Mouse (Mus musculus) liver, embryonic 15.5 days (tissue): Measurements from ENCODE around the gene Ccnq. TPM values are rescaled to one million over a fixed set of nuclear protein-coding genes. Genes with fewer than 3 reads are reported as not detected.

Experiments
- ATAC-seq: fragments of 200-750 bp; cut with Nextera tagmentation; 2 replicates; pipeline ENCODE4 v1.8.0; 2017; ENCODE audit warnings: moderate number of reproducible peaks, mild to moderate bottlenecking, moderate library complexity; ENCODE audit not compliant: insufficient read depth
- H3K27ac ChIP-seq: fragments of 300-500 bp; sonication (generic); replicated peaks from 2 replicates; pipeline ENCODE4 v1.5.1; 2015; ENCODE audit warnings: mild to moderate bottlenecking, inconsistent platforms
- H3K27me3 ChIP-seq: fragments of 300-500 bp; sonication (generic); 2 replicates; pipeline ENCODE4 v1.6.1; 2015; ENCODE audit warnings: mild to moderate bottlenecking, inconsistent platforms
- H3K36me3 ChIP-seq: fragments of 300-500 bp; sonication (generic); replicated peaks from 2 replicates; pipeline ENCODE4 v1.6.1; 2015; ENCODE audit warnings: moderate library complexity, mild to moderate bottlenecking, inconsistent platforms
- H3K4me1 ChIP-seq: fragments of 300-500 bp; sonication (generic); replicated peaks from 2 replicates; pipeline ENCODE4 v1.6.1; 2015; ENCODE audit warnings: inconsistent platforms
- H3K4me2 ChIP-seq: fragments of 300-500 bp; sonication (generic); 2 replicates; pipeline ENCODE4 v1.6.1; 2015; ENCODE audit warnings: moderate library complexity, mild to moderate bottlenecking, inconsistent platforms
- H3K4me3 ChIP-seq: fragments of 300-500 bp; sonication (generic); replicated peaks from 2 replicates; pipeline ENCODE4 v1.5.1; 2015; ENCODE audit warnings: mild to moderate bottlenecking, inconsistent platforms
- H3K9ac ChIP-seq: fragments of 300-500 bp; sonication (generic); 2 replicates; pipeline ENCODE4 v1.6.1; 2015; ENCODE audit warnings: moderate library complexity, mild to moderate bottlenecking, inconsistent platforms
- H3K9me3 ChIP-seq: fragments of 300-500 bp; sonication (generic); replicated peaks from 2 replicates; pipeline ENCODE4 v1.6.1; 2016; ENCODE audit warnings: inconsistent platforms
- WGBS: fragments of 180-500 bp; shearing (Covaris S2); methylation state at CpG from one replicate; pipeline ENCODE4 v1.1.7; 2015; ENCODE audit warnings: mixed read lengths; ENCODE audit not compliant: insufficient replicate concordance; 5-methylcytosine and 5-hydroxymethylcytosine counted together
- polyA plus RNA-seq: library from polyadenylated mRNA; unstranded; fragments of >200 nt; fragmentation: Nextera tagmentation; extraction: Ambion mirVana; gene quantifications from 2 replicates; pipeline ENCODE4 v1.2.1, GENCODE M21; 2015

Ccnq gene
- polyA plus RNA-seq, 1 experiment from 2014 or later = 16.5 TPM

- Histone ChIP-seq H3K9me3 (no peaks in the 10 kb centered on the region), H3K27me3 (no peaks in the 10 kb centered on the region), H3K4me1 (peaks cover 7% of the 10 kb centered on the region), H3K9ac (no peak overlapping the region), H3K27ac (no peak overlapping the region), H3K4me2 (peak overlapping the region; percentile 20; the same call in 1 of the 2 replicates), H3K36me3 (no peaks in the 10 kb centered on the region), H3K4me3 (no peak overlapping the region)
- peak; percentile 37; the same call in 1 of the 2 replicates for ATAC-seq
- WGBS = 46% methylated on average over 6 of the region's 6 CpGs
These were observed 18.9 kb downstream of the Ccnq start for GRCm38 (mm10) chr11:78732619-78733018.

DNA sequence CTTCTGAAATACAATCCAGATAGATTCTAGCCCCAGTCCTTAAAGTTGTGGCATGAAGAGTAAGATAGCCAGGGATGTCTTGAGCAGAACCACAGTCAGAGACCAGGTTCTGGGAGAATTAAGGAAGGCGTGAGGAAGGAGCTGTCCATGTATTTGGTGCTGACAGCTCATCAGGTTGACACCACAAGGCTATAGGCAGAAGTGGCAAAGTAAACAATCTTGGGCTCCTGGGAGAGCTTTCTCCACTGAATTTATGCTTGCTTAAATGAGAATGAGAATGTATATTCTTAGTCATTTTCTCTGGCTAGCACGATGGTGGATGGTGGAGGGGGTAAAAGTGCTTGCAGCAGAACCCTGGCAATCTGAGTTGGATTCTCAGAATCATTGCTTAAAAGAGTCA lies 20.6 kb downstream of the Ccnq start:
- no peaks in the 10 kb centered on the region for H3K27me3 ChIP-seq
- WGBS = 19% methylated on average over 2 of the region's 2 CpGs
- no peak overlapping the region for H3K4me2 ChIP-seq
- H3K36me3 ChIP-seq = no peaks in the 10 kb centered on the region
- H3K9ac ChIP-seq = no peak overlapping the region
- H3K4me1 ChIP-seq = peaks cover 7% of the 10 kb centered on the region
- H3K4me3 ChIP-seq = no peak overlapping the region
- no peak for ATAC-seq
- H3K27ac ChIP-seq = no peak overlapping the region
- no peaks in the 10 kb centered on the region for H3K9me3 ChIP-seq

DNA sequence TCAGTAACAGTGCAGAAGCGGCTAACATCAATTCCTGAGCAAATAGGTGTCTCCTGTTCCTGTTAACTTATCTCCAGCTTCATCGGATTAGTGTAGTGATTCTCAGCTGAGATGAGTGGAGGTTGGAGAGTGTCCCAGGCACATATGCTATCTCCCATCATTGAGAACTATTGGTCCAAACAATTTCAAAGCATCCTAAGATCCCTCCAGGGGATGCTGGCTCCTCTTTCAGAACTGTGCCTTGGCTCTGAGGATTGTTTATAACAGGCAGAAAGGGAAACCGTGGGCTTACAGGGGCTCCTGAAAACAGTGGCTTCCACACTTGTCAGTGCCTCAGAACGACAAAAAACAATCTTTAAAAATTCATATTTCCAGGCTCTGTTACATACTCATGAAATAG lies 23.5 kb downstream of the Ccnq start:
- no peak overlapping the region for H3K4me3 ChIP-seq
- no peak overlapping the region for H3K27ac ChIP-seq
- ATAC-seq = no peak
- no peaks in the 10 kb centered on the region for H3K27me3 ChIP-seq
- whole genome bisulfite sequencing = 50% methylated on average over 4 of the region's 4 CpGs
- H3K9ac ChIP-seq = no peak overlapping the region
- no peak overlapping the region for H3K4me2 ChIP-seq
- no peaks in the 10 kb centered on the region for H3K36me3 ChIP-seq
- H3K4me1 ChIP-seq = peaks cover 7% of the 10 kb centered on the region
- no peaks in the 10 kb centered on the region for H3K9me3 ChIP-seq

- Histone ChIP-seq H3K9ac (no peak overlapping the region), H3K9me3 (no peaks in the 10 kb centered on the region), H3K27me3 (no peaks in the 10 kb centered on the region), H3K4me1 (no peaks in the 10 kb centered on the region), H3K36me3 (no peaks in the 10 kb centered on the region), H3K4me3 (no peak overlapping the region), H3K4me2 (no peak overlapping the region), H3K27ac (no peak overlapping the region)
- no peak for ATAC-seq
- WGBS = 45% methylated on average over 3 of the region's 3 CpGs
These were observed 25.2 kb downstream of the Ccnq start for GRCm38 (mm10) chr11:78726366-78726765.

DNA sequence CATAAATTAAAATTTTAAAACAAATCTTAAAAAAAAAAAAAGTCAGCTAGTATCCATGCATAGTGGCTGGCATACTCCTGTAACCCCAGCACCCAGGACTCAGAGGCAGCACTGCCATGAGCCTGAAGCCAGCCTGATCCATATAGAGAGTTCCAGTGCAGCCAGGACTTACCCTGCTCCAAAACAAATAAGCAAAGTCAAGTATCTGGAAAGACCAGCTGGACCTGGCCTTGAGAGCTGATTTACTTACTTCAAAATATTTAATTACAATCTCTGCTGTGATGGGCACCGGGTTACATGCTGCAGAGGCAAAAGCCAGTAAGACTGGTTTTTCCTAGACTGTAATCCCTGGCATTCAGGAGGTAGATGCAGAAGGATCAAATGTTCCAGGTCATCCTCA lies 26.7 kb downstream of the Ccnq start:
- Histone ChIP-seq H3K27me3 (no peaks in the 10 kb centered on the region), H3K9me3 (no peaks in the 10 kb centered on the region), H3K4me1 (no peaks in the 10 kb centered on the region), H3K4me2 (no peak overlapping the region), H3K4me3 (no peak overlapping the region), H3K9ac (no peak overlapping the region), H3K27ac (no peak overlapping the region), H3K36me3 (no peaks in the 10 kb centered on the region)
- 56% methylated on average over 1 of the region's 1 CpGs for WGBS
- ATAC-seq = no peak

DNA sequence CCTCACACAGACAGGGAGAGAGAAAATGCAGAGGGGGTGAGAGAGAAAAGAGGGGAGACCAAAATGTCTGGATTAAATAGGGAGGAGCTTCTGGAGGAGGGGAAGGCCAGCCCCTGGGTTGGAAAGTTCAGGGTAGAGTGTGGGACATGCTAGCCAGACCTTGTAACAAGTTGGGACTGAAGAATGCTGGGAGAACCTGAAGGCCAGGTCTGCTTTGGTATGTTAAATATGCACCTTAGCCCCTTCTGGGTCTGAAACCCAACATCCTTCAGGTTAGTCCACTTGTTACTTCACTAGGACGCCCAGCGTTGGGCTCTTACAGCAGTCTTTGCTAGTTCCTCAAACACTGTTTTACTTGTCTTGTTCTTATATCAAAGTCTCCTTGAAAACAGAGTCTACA lies 30.1 kb downstream of the Ccnq start:
- Histone ChIP-seq H3K9ac (no peak overlapping the region), H3K36me3 (no peaks in the 10 kb centered on the region), H3K4me3 (no peak overlapping the region), H3K4me2 (no peak overlapping the region), H3K27ac (no peak overlapping the region), H3K4me1 (no peaks in the 10 kb centered on the region), H3K27me3 (no peaks in the 10 kb centered on the region), H3K9me3 (no peaks in the 10 kb centered on the region)
- WGBS = 53% methylated on average over 2 of the region's 2 CpGs
- no peak for ATAC-seq

DNA sequence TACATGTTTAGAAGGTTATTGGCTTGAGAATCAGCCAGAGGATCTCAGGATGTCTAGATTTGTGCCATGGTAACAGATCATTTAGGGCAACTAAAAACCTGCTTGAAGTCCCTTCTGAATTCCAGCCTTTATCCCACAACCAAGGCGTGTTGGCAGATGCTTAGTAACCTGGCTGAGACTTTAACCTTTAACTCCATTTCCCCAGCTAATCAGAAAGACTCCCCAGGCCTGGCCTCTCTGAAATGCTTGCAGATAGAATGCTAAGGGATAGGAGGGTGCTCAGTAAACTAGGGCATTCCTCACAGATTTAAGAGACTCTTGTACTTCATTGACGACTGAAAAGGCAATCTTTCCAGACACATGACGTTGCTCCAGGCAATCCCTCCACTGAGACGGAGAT lies 33.9 kb downstream of the Ccnq start:
- no peak for ATAC-seq
- 57% methylated on average over 4 of the region's 4 CpGs for WGBS
- no peaks in the 10 kb centered on the region; the same call in 1 of the 2 replicates for H3K27me3 ChIP-seq
- no peaks in the 10 kb centered on the region for H3K4me1 ChIP-seq
- H3K27ac ChIP-seq = no peak overlapping the region
- H3K9me3 ChIP-seq = no peaks in the 10 kb centered on the region
- no peak overlapping the region for H3K9ac ChIP-seq
- no peaks in the 10 kb centered on the region for H3K36me3 ChIP-seq
- H3K4me2 ChIP-seq = no peak overlapping the region
- H3K4me3 ChIP-seq = no peak overlapping the region

- H3K36me3 ChIP-seq = no peaks in the 10 kb centered on the region
- no peaks in the 10 kb centered on the region for H3K9me3 ChIP-seq
- no peak overlapping the region for H3K4me3 ChIP-seq
- ATAC-seq = no peak
- whole genome bisulfite sequencing = 73% methylated on average over 2 of the region's 2 CpGs
- H3K9ac ChIP-seq = no peak overlapping the region
- H3K27ac ChIP-seq = no peak overlapping the region
- no peaks in the 10 kb centered on the region for H3K4me1 ChIP-seq
- H3K27me3 ChIP-seq = 0 out of 2 replicates have a peak, but pooled peaks cover 6% of the 10 kb centered on the region
- no peak overlapping the region for H3K4me2 ChIP-seq
These were observed 42.9 kb downstream of the Ccnq start for GRCm38 (mm10) chr11:78708642-78709041.

GRCm38 (mm10) chr11:78706026-78706425 lies 45.5 kb downstream of the Ccnq start:
- peaks cover 17% of the 10 kb centered on the region; the same call in 1 of the 2 replicates for H3K27me3 ChIP-seq
- no peak overlapping the region for H3K4me3 ChIP-seq
- no peak overlapping the region for H3K27ac ChIP-seq
- H3K9me3 ChIP-seq = no peaks in the 10 kb centered on the region
- H3K9ac ChIP-seq = no peak overlapping the region
- no peaks in the 10 kb centered on the region for H3K4me1 ChIP-seq
- no peak overlapping the region for H3K4me2 ChIP-seq
- no peaks in the 10 kb centered on the region for H3K36me3 ChIP-seq
- no peak for ATAC-seq

GRCm38 (mm10) chr11:78703085-78703484 lies 48.4 kb downstream of the Ccnq start:
- H3K27ac ChIP-seq = no peak overlapping the region
- no peak for ATAC-seq
- H3K4me1 ChIP-seq = 0 out of 2 replicates have a peak, but pooled peaks cover 2% of the 10 kb centered on the region
- no peak overlapping the region for H3K4me3 ChIP-seq
- H3K9ac ChIP-seq = no peak overlapping the region
- no peaks in the 10 kb centered on the region for H3K9me3 ChIP-seq
- no peaks in the 10 kb centered on the region for H3K36me3 ChIP-seq
- no peak overlapping the region for H3K4me2 ChIP-seq
- peaks cover 26% of the 10 kb centered on the region for H3K27me3 ChIP-seq
- WGBS = 53% methylated on average over 5 of the region's 5 CpGs

- WGBS = 41% methylated on average over 3 of the region's 3 CpGs
These were observed 49.2 kb downstream of the Ccnq start for GRCm38 (mm10) chr11:78702319-78702718.

More at GRCm38 (mm10) chr11:78702319-78702718, 49.2 kb downstream of the Ccnq start:
- Histone ChIP-seq H3K9me3 (no peaks in the 10 kb centered on the region), H3K27ac (no peak overlapping the region), H3K4me1 (peaks cover 6% of the 10 kb centered on the region), H3K4me2 (no peak overlapping the region), H3K36me3 (no peaks in the 10 kb centered on the region), H3K27me3 (peaks cover 26% of the 10 kb centered on the region), H3K9ac (no peak overlapping the region), H3K4me3 (no peak overlapping the region)
- ATAC-seq = no peak
